In the genomic region with DNA sequence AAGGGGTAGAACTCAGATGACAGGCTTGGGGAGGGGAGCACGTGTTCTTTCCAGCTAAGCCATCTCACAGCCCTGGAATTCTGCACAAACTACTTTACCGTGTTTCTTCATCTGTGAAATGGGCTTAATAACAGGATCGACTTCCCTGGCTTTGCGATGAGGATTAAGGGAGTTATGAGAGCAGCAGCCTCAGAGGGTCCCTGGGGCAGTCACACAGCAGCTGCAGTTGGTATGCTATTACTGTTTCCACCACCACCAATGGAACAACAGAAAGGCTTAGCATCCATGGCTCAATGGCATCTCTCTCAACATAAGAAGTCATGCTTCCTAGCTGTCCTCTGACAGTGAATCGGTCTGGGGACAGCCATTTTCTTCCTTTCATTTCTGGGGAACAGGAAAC, we compare ENCODE assay signal across 14 mouse cellular contexts. TPM values are rescaled to one million over a fixed set of nuclear protein-coding genes. Genes with fewer than 3 reads are reported as not detected.
DNase-seq lines count a peak whose midpoint lies in the region; ATAC-seq and TF ChIP-seq lines count a peak whose summit lies in the region.
"Had no signal": no experiment of that assay in that cellular context is flagged by ENCODE, and none has a peak within 500 bp of the region (broad histone marks: within the 10 kb centered on the region; RNA-seq: fewer than 3 reads in every experiment).

No protein-coding gene starts in this region.

- peaks cover 32% of the 10 kb centered on the region for H3K4me1 ChIP-seq in kidney, embryonic 15.5 days
- peaks cover 42% of the 10 kb centered on the region for H3K4me1 ChIP-seq in embryonic facial prominence, embryonic 15.5 days
- H3K4me1 ChIP-seq in liver, embryonic 16.5 days (ENCODE audit: control insufficient read depth, low read depth, low read length): peaks cover 69% of the 10 kb centered on the region
- H3K4me1 ChIP-seq: hindbrain, embryonic 15.5 days had no signal

- H3K4me2 ChIP-seq in kidney, embryonic 15.5 days: no peak overlapping the region
- H3K4me2 ChIP-seq in embryonic facial prominence, embryonic 15.5 days (replicated peaks): no peak overlapping the region
- peak overlapping the region; percentile 60 for H3K4me2 ChIP-seq in liver, embryonic 16.5 days (ENCODE audit: low read depth, low read length)
- H3K4me2 ChIP-seq: hindbrain, embryonic 15.5 days; lung, embryonic 15.5 days; midbrain, embryonic 11.5 days had no signal

- H3K27ac ChIP-seq in gastrocnemius, adult 2 months: peak overlapping the region; percentile 71
- H3K27ac ChIP-seq in kidney, embryonic 15.5 days: peak overlapping the region; percentile 6; the same call in 1 of the 2 replicates
- peak overlapping the region; percentile 63; the same call in 1 of the 2 replicates for H3K27ac ChIP-seq in embryonic facial prominence, embryonic 15.5 days (replicated peaks)
- H3K27ac ChIP-seq in liver, embryonic 16.5 days (ENCODE audit: low read length): peak overlapping the region; percentile 97
- H3K27ac ChIP-seq: hindbrain, embryonic 15.5 days; lung, embryonic 15.5 days had no signal

- H3K9me3 ChIP-seq in kidney, embryonic 15.5 days (replicated peaks): no peaks in the 10 kb centered on the region
- no peaks in the 10 kb centered on the region for H3K9me3 ChIP-seq in embryonic facial prominence, embryonic 15.5 days (replicated peaks)
- H3K9me3 ChIP-seq in liver, embryonic 16.5 days (replicated peaks; ENCODE audit: control insufficient read depth, low read length): no peaks in the 10 kb centered on the region
- H3K9me3 ChIP-seq: G1E; hindbrain, embryonic 15.5 days; lung, embryonic 15.5 days had no signal

- H3K4me3 ChIP-seq in gastrocnemius, adult 2 months: no peak overlapping the region
- H3K4me3 ChIP-seq in kidney, embryonic 15.5 days (replicated peaks): no peak overlapping the region
- H3K4me3 ChIP-seq in embryonic facial prominence, embryonic 15.5 days (replicated peaks): no peak overlapping the region
- 0 out of 2 replicates have a peak overlapping the region, but pooled peaks have one; percentile 5 for H3K4me3 ChIP-seq in liver, embryonic 16.5 days (ENCODE audit: low read depth, low read length)
- H3K4me3 ChIP-seq: hindbrain, embryonic 15.5 days; lung, embryonic 15.5 days had no signal

- no peak overlapping the region for H3K9ac ChIP-seq in kidney, embryonic 15.5 days
- no peak overlapping the region for H3K9ac ChIP-seq in embryonic facial prominence, embryonic 15.5 days
- H3K9ac ChIP-seq in liver, embryonic 16.5 days (ENCODE audit: low read depth, low read length): peak overlapping the region; percentile 54
- H3K9ac ChIP-seq: hindbrain, embryonic 15.5 days; lung, embryonic 15.5 days had no signal

- no peaks in the 10 kb centered on the region for H3K27me3 ChIP-seq in kidney, embryonic 15.5 days
- H3K27me3 ChIP-seq in embryonic facial prominence, embryonic 15.5 days: no peaks in the 10 kb centered on the region
- no peaks in the 10 kb centered on the region for H3K27me3 ChIP-seq in liver, embryonic 16.5 days (ENCODE audit: control insufficient read depth, insufficient read depth, low read depth, low read length)
- H3K27me3 ChIP-seq: hindbrain, embryonic 15.5 days; lung, embryonic 15.5 days had no signal

- 82% methylated on average over 5 of the region's 5 CpGs for WGBS in kidney, embryonic 15.5 days
- 30% methylated on average over 5 of the region's 5 CpGs for WGBS in embryonic facial prominence, embryonic 15.5 days
- WGBS in liver, embryonic 16.5 days (ENCODE audit: insufficient replicate concordance): 83% methylated on average over 5 of the region's 5 CpGs

- DNase-seq in gastrocnemius, adult 2 months: no peak
- DNase-seq in gastrocnemius, postnatal 25 days: no peak
- no peak for DNase-seq in kidney, postnatal 25 days
- DNase-seq in right cerebral cortex, postnatal 14 days: no peak
- DNase-seq: cerebellum, postnatal 14 days had no signal

- no peaks in the 10 kb centered on the region for H3K36me3 ChIP-seq in kidney, embryonic 15.5 days
- no peaks in the 10 kb centered on the region for H3K36me3 ChIP-seq in embryonic facial prominence, embryonic 15.5 days
- peaks cover 12% of the 10 kb centered on the region; the same call in 1 of the 2 replicates for H3K36me3 ChIP-seq in liver, embryonic 16.5 days (ENCODE audit: control insufficient read depth, insufficient read depth)
- H3K36me3 ChIP-seq: hindbrain, embryonic 15.5 days; lung, embryonic 15.5 days had no signal

- intact Hi-C loops in gastrocnemius, adult 2 months (cut with DNase I): no loop called here

- ATAC-seq in kidney, embryonic 15.5 days (replicated peaks; ENCODE audit: low FRiP score): no peak
- ATAC-seq in embryonic facial prominence, embryonic 15.5 days (ENCODE audit: insufficient number of reproducible peaks, low FRiP score, low TSS enrichment, low read depth): 0 out of 2 replicates have a peak, but pooled peaks have one; percentile 24
- no peak for ATAC-seq in liver, embryonic 16.5 days (ENCODE audit: low read depth)
- ATAC-seq in erythroid progenitor cell, adult 5-6 weeks (replicated peaks; ENCODE audit: low FRiP score, poor library complexity, severe bottlenecking): no peak
- ATAC-seq: activated CD4-positive, CD25-positive, alpha-beta regulatory T cell, adult 4 months had no signal

- no peak for TF ChIP-seq CTCF in gastrocnemius, adult 2 months (IDR thresholded peaks at IDR 0.05)

RNA-seq across cellular contexts. Expression of a gene that starts 20.7 kb away (rescaled TPM):
- total RNA-seq in gastrocnemius, adult 2 months (2021): 10 to 100 TPM; 72.9 to 83.5 TPM
- total RNA-seq in gastrocnemius, postnatal 25 days (2021): 10 to 100 TPM; 76.4 to 87.9 TPM
- polyA plus RNA-seq in kidney, embryonic 15.5 days (2015; fragmentation: Nextera tagmentation; extraction: Ambion mirVana): 14.3 and 15.1 TPM in 2 replicates
- 11.0 and 12.5 TPM in 2 replicates for polyA plus RNA-seq in embryonic facial prominence, embryonic 15.5 days (2015; fragmentation: Nextera tagmentation; extraction: Ambion mirVana)
- 58.9 TPM in 2 replicates for polyA plus RNA-seq in liver, embryonic 16.5 days (2015; fragmentation: Nextera tagmentation; extraction: Ambion mirVana)
- total RNA-seq in erythroid progenitor cell, adult 5-6 weeks (2015; ENCODE audit: low replicate concordance): 453 and 558 TPM in 2 replicates
- total RNA-seq in erythroid progenitor cell, adult 5-6 weeks (2017; ENCODE audit: low replicate concordance): 520 and 536 TPM in 2 replicates

RNA-seq across cellular contexts. Expression of a gene that starts 20.8 kb away (rescaled TPM):
- total RNA-seq in gastrocnemius, adult 2 months (2021): 100 to 1,000 TPM; 130 to 145 TPM
- 100 to 1,000 TPM; 116 to 123 TPM for total RNA-seq in gastrocnemius, postnatal 25 days (2021)
- 27.0 and 29.5 TPM in 2 replicates for polyA plus RNA-seq in kidney, embryonic 15.5 days (2015; fragmentation: Nextera tagmentation; extraction: Ambion mirVana)
- 23.6 and 26.0 TPM in 2 replicates for polyA plus RNA-seq in embryonic facial prominence, embryonic 15.5 days (2015; fragmentation: Nextera tagmentation; extraction: Ambion mirVana)
- polyA plus RNA-seq in liver, embryonic 16.5 days (2015; fragmentation: Nextera tagmentation; extraction: Ambion mirVana): 49.1 and 49.5 TPM in 2 replicates
- total RNA-seq in erythroid progenitor cell, adult 5-6 weeks (2015; ENCODE audit: low replicate concordance): 237 and 245 TPM in 2 replicates
- total RNA-seq in erythroid progenitor cell, adult 5-6 weeks (2017; ENCODE audit: low replicate concordance): 160 and 184 TPM in 2 replicates

Comparison
In these comparisons a context has a peak if more than half of its experiments do, and no peak if none do; other contexts are left out.
1. H3K27ac ChIP-seq: peak in every context shown above with its lines; median percentile 97 in liver, embryonic 16.5 days; 71 in gastrocnemius, adult 2 months; 63 in embryonic facial prominence, embryonic 15.5 days; 6 in kidney, embryonic 15.5 days.
2. RNA of a gene that starts 20.7 kb away (total RNA-seq): 453 to 558 TPM in erythroid progenitor cell, adult 5-6 weeks; 76.4 to 87.9 TPM in gastrocnemius, postnatal 25 days and 72.9 to 83.5 TPM in gastrocnemius, adult 2 months; every median in the first group is over 4 times any median in the second.